8 mouse cellular contexts compared by ENCODE assay signal in the genomic region with DNA sequence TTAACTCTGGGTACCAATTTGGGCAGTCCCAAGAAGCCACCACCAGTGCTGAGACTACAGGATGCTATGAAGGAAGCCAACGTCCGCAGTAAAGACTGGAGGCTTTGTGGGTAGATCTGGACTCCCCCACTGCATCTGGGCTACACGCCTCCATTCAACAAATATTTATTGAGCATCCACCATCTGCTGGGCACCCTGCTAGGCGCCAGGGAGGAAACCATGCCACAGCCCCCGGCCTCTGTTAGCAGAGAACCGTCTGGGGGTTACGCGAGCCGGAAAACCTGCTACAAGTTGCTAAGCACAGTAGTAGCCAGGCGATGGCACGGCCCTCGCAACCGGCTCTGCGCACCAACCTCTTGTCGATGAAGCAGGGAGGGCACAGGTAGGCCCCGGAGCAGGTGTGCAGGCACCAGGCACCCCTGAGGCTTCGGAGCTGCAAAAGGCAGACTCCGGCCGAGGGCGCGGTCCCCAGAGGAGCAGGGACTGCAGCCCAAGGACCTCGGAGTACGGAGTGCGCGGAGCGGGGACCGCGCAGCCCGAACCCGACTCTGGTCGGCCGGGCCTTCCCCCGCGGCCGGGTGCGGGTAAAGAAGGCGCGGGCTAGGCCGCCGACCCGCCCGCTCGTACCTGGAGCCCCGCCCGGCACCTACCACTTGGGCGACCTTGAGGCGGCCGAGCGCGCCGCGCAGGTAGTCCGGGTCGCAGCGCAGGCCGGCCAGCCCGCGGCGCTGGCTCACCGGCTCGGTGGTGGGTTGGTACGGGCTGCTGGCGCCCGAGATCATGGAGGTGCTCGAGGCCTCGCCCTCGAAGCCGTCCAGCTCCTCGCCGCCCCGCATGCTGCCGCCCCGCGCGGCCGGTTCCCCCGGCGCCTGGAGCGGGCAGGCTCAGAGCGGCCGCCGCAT. TPM values are rescaled to one million over a fixed set of nuclear protein-coding genes. Genes with fewer than 3 reads are reported as not detected.
DNase-seq lines count a peak whose midpoint lies in the region; ATAC-seq and TF ChIP-seq lines count a peak whose summit lies in the region.

No protein-coding gene starts in this region.

- peak overlapping the region; percentile 76; the same call in 1 of the 2 replicates for H3K27ac ChIP-seq in forebrain, embryonic 12.5 days
- peak overlapping the region; percentile 85 for H3K27ac ChIP-seq in hindbrain, embryonic 15.5 days (replicated peaks)

- no peaks in the 10 kb centered on the region for H3K36me3 ChIP-seq in forebrain, embryonic 12.5 days (replicated peaks)
- H3K36me3 ChIP-seq in hindbrain, embryonic 15.5 days, result no peaks in the 10 kb centered on the region

- ATAC-seq in forebrain, embryonic 12.5 days (ENCODE audit: low FRiP score), result peak; percentile 84
- ATAC-seq in hindbrain, embryonic 15.5 days (ENCODE audit: low FRiP score, low read depth), result peak; percentile 78
- peak; percentile 46 for ATAC-seq in megakaryocyte progenitor cell, adult 5-6 weeks (replicated peaks; ENCODE audit: poor library complexity)

- H3K4me3 ChIP-seq in forebrain, embryonic 12.5 days (replicated peaks), result peak overlapping the region; percentile 75
- H3K4me3 ChIP-seq in hindbrain, embryonic 15.5 days, result peak overlapping the region; percentile 77

- peak overlapping the region; percentile 88 for H3K9ac ChIP-seq in forebrain, embryonic 12.5 days
- peak overlapping the region; percentile 86 for H3K9ac ChIP-seq in hindbrain, embryonic 15.5 days

- no peak for TF ChIP-seq POLR2A in brain, embryonic 14.5 days (IDR thresholded peaks at IDR 0.05; ENCODE audit: borderline replicate concordance, extremely low read depth, insufficient read depth, insufficient read length, poor library complexity, severe bottlenecking)

- peaks cover 6% of the 10 kb centered on the region; the same call in 1 of the 2 replicates for H3K9me3 ChIP-seq in forebrain, embryonic 12.5 days
- H3K9me3 ChIP-seq in hindbrain, embryonic 15.5 days, result no peaks in the 10 kb centered on the region

- DNase-seq in adrenal gland, adult (ENCODE audit: inconsistent age in 2 of 2, low spot score in 1 of 2), result peak; percentile 76 to 77
- no peak for DNase-seq in adrenal gland, adult 8-10 months
- DNase-seq in brain, embryonic 14.5 days (ENCODE audit: low read depth), result peak; percentile 67
- peak; percentile 73 for DNase-seq in left cerebral cortex, postnatal 4 days
- peak; percentile 58 for DNase-seq in right cerebral cortex, postnatal 25 days

- H3K27me3 ChIP-seq in forebrain, embryonic 12.5 days, result no peaks in the 10 kb centered on the region
- no peaks in the 10 kb centered on the region for H3K27me3 ChIP-seq in hindbrain, embryonic 15.5 days

- intact Hi-C loops in left cerebral cortex, postnatal 4 days (cut with DNase I), result no loop called here

- no peak for TF ChIP-seq CTCF in brain, embryonic 14.5 days (IDR thresholded peaks at IDR 0.05; ENCODE audit: borderline replicate concordance, extremely low read depth, insufficient read depth, insufficient read length)

- peak overlapping the region; percentile 97 for H3K4me2 ChIP-seq in forebrain, embryonic 12.5 days
- peak overlapping the region; percentile 75 for H3K4me2 ChIP-seq in hindbrain, embryonic 15.5 days

- under 1% methylated on average over 80 of the region's 82 CpGs for WGBS in forebrain, embryonic 12.5 days
- 0% methylated on average over 73 of the region's 82 CpGs for WGBS in hindbrain, embryonic 15.5 days

- H3K4me1 ChIP-seq in forebrain, embryonic 12.5 days, result peaks cover 12% of the 10 kb centered on the region
- peaks cover 18% of the 10 kb centered on the region for H3K4me1 ChIP-seq in hindbrain, embryonic 15.5 days (replicated peaks)

RNA-seq across cellular contexts. Expression of gene Cmtm4, which starts 0.6 kb away (rescaled TPM):
- total RNA-seq in adrenal gland, adult 8-10 months (2022), result 10 to 100 TPM; 41.3 to 57.6 (median 54.9) TPM
- polyA plus RNA-seq in brain, embryonic 14.5 days (2012; rRNA removed), result 18.3 and 20.8 TPM in 2 replicates
- polyA plus RNA-seq in forebrain, embryonic 12.5 days (2016; fragmentation: Nextera tagmentation; extraction: Ambion mirVana), result 3.3 and 3.5 TPM in 2 replicates
- polyA plus RNA-seq in hindbrain, embryonic 15.5 days (2015; fragmentation: Nextera tagmentation; extraction: Ambion mirVana), result 2.7 TPM in 2 replicates
- total RNA-seq in left cerebral cortex, postnatal 4 days (2021), result 10 to 100 TPM; 47.2 to 48.3 TPM
- total RNA-seq in megakaryocyte progenitor cell, adult 5-6 weeks (2015), result 0.79 and 0.85 TPM in 2 replicates
- total RNA-seq in megakaryocyte progenitor cell, adult 5-6 weeks (2017), result 0.84 and 0.87 TPM in 2 replicates

RNA-seq across cellular contexts. Expression of gene Dync1li2, which starts 47.8 kb away (rescaled TPM):
- total RNA-seq in adrenal gland, adult 8-10 months (2022), result 100 to 1,000 TPM; 115 to 200 (median 123) TPM
- polyA plus RNA-seq in brain, embryonic 14.5 days (2012; rRNA removed), result 89.9 and 110 TPM in 2 replicates
- 129 and 136 TPM in 2 replicates for polyA plus RNA-seq in forebrain, embryonic 12.5 days (2016; fragmentation: Nextera tagmentation; extraction: Ambion mirVana)
- polyA plus RNA-seq in hindbrain, embryonic 15.5 days (2015; fragmentation: Nextera tagmentation; extraction: Ambion mirVana), result 106 and 109 TPM in 2 replicates
- total RNA-seq in left cerebral cortex, postnatal 4 days (2021), result 100 to 1,000 TPM; 168 to 169 TPM
- 14.7 and 25.4 TPM in 2 replicates for total RNA-seq in megakaryocyte progenitor cell, adult 5-6 weeks (2015)
- 46.5 and 52.6 TPM in 2 replicates for total RNA-seq in megakaryocyte progenitor cell, adult 5-6 weeks (2017)

RNA-seq across cellular contexts. Expression of gene Cmtm3, which starts 55.8 kb away (rescaled TPM):
- total RNA-seq in adrenal gland, adult 8-10 months (2022), result 100 to 1,000 TPM in 2 of 4 experiments, 10 to 100 TPM in 2; 54.3 to 135 (median 96.8) TPM
- 57.5 and 64.9 TPM in 2 replicates for polyA plus RNA-seq in brain, embryonic 14.5 days (2012; rRNA removed)
- polyA plus RNA-seq in forebrain, embryonic 12.5 days (2016; fragmentation: Nextera tagmentation; extraction: Ambion mirVana), result 51.3 and 59.9 TPM in 2 replicates
- 39.5 and 44.1 TPM in 2 replicates for polyA plus RNA-seq in hindbrain, embryonic 15.5 days (2015; fragmentation: Nextera tagmentation; extraction: Ambion mirVana)
- 10 to 100 TPM; 22.7 to 25.5 TPM for total RNA-seq in left cerebral cortex, postnatal 4 days (2021)
- 28.2 and 39.9 TPM in 2 replicates for total RNA-seq in megakaryocyte progenitor cell, adult 5-6 weeks (2015)
- 12.0 and 21.6 TPM in 2 replicates for total RNA-seq in megakaryocyte progenitor cell, adult 5-6 weeks (2017)

Comparison
In these comparisons a context has a peak if more than half of its experiments do, and no peak if none do; other contexts are left out.
1. RNA of gene Cmtm4, which starts 0.6 kb away (total RNA-seq): 41.3 to 57.6 TPM in adrenal gland, adult 8-10 months and 47.2 to 48.3 TPM in left cerebral cortex, postnatal 4 days; 0.79 to 0.87 TPM in megakaryocyte progenitor cell, adult 5-6 weeks; every median in the first group is over 10 times any median in the second.
2. Peak in every context shown above with its lines, with median percentiles within 50 percentile points of each other: ATAC-seq.